Mouse (Mus musculus) gastrocnemius, postnatal 36 days (tissue): ENCODE measurements around the gene Sipa1l1. TPM values are rescaled to one million over a fixed set of nuclear protein-coding genes. Genes with fewer than 3 reads are reported as not detected.

ENCODE experiments used
- DNase-seq, 2 experiments: peaks; one replicate each; pipeline ENCODE4 v3.0.0; 2022
- intact Hi-C: fragments of 180-260 bp; cut with DNase I; formaldehyde crosslinking; loops from one replicate; pipeline ENCODE4 v1.15.1; 2025
- total RNA-seq, 2 experiments: library from RNA; stranded (reverse); gene quantifications; 2 replicates each; pipeline ENCODE4 v1.2.3; 2021

Sipa1l1 gene
- total RNA-seq, 2 experiments from 2014 or later: 7.7 to 8.0 TPM

DNA sequence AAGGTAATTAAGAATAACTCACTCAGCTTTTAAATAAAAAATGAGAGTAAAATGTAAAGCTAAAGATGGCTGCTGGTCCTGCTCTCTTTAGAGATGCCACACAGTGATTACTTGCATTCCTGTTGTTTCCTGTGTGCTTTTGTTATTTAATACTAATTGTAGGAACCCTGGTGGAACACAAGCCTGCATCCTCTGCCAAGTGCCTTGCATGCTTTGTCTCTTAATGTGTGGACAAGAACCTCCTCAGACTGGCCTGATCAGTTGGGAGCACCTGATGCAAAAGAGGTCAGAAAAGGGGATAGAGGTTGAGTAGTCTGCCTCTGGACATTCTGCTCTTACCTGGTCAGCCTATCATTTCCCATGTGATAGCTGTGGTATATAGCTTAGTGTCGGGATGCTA, 107.5 kb downstream of the Sipa1l1 start:
- intact Hi-C loops: no loop called here
- DNase-seq: no peak

DNA sequence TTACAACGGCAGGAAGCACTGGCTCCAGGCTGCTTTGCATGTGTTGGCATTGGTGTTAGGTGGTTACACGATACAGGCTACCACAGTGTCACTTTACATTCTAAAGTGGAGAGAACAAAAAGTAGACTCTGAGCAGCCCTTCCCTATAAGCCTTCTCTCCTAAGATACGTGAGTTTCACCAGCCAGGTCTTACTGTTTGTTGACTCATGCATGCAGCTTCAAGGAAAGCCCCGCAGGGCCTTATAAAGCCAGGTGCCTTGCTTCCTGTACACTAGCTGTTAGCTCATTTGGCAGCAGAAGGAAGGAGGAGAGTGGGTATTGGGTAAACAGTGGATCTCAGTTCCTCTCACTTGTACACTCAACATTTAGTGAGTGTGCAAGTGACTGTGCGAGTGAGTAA, 115.5 kb downstream of the Sipa1l1 start:
- intact Hi-C loops: no loop called here
- no peak for DNase-seq

DNA sequence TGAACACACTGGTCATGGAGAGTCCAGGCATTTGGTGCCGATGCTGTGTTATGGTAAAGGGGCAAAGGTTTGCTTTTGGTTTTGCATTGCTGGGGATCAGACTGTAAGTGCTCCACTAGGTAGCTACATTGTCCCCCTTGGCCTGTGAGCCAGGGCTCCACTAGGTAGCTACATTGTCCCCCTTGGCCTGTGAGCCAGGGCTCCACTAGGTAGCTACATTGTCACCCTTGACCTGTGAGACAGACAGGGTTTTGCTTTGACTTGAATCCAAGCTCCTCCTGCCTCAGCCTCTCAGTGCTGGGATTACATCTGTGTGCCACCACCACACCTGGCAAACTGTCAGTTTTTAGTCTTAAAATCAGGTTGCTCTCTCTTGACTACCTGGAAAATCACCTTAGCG, 115.9 kb downstream of the Sipa1l1 start:
- no peak for DNase-seq
- intact Hi-C loops: no loop called here

DNA sequence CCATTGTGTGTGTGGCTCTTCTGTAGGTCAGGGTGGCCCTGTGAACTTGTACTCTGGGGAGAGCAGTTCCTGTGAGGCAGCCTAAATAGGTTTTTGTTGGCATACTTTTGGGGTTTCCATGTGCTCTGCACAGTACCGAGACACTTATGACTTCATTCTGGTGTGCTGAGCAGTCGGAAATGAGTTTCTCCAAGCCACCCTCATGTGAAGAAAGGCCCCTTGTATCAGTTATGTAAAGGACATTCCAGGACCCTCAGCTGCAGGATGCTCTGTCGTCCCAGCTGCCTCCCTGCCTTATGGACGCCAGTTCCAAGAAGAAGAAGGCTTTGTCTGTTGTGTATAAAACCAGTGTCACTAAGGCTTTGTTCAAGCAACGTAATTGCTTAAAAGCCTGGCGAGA, 116.9 kb downstream of the Sipa1l1 start:
- no peak for DNase-seq
- intact Hi-C loops: no loop called here

DNA sequence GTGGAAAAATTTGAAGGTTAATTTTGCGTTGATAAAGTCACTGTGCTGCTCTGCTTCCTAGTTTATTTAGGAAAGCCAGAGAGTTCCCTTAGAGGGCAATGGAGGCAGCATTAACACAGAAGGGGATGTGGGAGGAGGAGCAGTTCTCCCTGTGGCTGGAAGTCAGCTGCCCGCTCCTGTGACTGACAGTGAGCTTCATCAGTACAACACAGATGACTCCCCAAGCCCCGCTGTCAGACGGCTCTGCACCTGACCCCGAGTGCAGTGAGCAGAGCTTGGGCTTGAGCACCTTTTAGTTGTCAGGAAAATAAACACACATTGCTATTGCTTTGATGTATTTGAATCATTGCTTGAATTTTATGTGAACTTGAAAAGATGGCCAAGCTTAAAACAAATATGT, 117.7 kb downstream of the Sipa1l1 start:
- DNase-seq: no peak
- intact Hi-C loops: no loop called here

DNA sequence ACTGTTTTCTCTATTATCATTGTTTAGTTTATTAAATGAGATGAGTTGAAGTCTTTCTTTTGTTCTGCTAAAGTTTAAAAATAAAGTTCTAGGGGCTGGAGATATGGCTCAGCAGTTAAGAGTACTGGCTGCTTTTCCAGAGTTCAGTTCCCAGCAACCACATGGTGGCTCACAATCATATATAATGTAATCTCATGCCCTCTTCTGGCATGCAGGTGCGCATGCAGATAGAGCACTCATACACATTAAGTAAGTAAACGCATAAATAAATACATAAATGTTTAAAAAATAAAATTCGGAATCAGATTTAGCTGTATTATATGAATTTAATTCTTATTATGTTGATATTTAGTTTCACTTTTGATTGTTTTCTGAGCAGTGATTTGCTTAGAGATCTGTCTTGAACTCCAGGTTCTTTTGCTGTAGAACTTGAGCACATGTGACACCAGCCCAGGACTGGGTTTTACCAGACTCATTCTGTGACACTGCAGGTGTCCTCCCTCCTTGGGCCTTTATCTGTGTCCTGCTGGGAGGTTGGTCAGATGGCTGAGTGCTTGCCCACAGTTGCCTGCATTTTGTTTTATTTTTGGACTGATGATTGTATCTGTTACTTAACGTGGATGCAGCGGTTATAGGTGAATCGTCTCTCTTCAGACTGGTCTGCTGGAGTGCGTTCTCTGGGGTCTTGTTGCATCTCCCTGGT, 124.6 kb downstream of the Sipa1l1 start:
- DNase-seq: no peak
- intact Hi-C loops: no loop called here

DNA sequence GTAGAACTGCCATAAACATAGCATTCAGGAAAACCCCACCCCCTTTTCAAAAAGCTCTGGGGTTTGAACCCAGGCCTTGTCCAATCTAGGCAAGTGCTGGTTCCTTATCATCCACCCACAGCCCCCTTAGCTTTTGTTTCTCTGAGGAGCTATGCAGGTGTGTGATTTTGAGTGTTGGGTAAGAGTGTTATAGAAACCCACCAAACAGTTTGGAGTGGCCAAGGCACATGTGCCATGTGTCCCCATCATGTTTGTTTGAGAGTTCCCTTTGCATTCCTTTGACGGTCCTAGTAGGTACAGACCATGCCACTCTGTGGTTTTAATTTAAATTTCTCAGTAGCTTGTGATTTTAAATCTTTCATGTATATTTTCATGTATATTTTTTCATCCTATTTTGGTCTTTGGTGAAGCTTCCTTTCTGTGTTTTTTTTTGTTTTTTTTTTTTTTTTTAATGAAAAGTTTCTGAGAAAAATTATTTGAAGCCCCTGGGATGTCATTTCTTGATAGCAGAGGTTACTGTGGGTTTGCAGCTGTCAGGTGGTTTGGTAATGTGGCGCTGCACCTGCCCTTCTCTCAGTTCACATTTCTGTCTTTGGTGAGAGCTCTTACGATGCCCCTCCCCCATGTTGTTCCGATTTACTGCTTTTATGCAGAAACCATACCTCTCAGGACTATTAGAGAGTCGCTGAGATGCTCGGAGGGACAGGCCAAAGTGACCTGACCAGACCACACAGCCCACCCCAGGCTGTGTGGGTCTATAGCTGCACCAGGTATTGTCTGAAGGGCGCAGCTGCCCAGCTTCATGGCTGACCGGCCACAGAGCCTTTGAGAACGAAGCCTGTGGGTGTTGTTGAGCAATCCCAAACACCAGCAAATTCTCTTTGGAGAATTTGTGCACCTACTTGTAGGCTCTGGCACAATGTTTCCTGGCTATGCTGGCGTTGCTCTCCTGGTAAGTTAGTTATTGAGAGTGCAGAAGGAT, 126.1 kb downstream of the Sipa1l1 start:
- intact Hi-C loops: no loop called here
- no peak for DNase-seq

DNA sequence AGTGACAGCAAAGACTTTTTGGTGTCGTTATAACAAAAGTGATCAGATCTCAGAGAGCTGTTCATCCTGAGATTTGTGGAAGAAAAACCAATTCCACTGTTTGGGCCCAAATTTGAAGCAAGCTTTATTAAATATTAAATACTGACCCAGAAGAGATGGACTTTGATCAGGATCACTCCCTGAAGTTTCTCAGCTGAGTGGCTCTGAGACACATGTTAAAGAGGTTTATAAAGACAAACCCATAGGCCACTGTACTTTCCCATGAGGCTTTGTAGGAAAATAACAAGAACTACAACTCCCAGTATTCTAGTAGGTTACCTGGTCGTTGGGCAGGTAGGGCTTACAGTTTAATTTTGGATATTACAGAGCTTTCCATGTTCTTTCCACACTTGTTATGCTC, 127.2 kb downstream of the Sipa1l1 start:
- DNase-seq: no peak
- intact Hi-C loops: no loop called here

DNA sequence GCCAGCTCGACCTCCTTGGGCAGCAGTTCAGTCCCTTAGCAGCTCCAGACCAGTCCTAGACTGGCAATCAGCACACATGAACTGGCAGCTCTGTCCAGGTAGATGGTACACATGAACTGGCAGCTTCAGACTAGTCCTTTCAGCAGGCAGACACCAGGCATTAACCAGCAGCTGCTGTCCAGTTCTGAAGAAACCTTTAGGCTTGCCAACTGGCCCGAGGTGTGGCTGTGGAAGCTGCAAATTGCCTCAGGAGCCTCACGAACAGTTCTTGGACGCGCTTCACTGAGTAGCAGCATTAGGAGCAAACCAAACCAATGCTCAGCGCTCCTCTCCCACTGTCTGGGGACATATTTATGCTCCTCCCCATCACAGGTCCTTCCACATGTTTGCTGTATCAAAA, 128.1 kb downstream of the Sipa1l1 start:
- intact Hi-C loops: no loop called here
- DNase-seq: no peak

DNA sequence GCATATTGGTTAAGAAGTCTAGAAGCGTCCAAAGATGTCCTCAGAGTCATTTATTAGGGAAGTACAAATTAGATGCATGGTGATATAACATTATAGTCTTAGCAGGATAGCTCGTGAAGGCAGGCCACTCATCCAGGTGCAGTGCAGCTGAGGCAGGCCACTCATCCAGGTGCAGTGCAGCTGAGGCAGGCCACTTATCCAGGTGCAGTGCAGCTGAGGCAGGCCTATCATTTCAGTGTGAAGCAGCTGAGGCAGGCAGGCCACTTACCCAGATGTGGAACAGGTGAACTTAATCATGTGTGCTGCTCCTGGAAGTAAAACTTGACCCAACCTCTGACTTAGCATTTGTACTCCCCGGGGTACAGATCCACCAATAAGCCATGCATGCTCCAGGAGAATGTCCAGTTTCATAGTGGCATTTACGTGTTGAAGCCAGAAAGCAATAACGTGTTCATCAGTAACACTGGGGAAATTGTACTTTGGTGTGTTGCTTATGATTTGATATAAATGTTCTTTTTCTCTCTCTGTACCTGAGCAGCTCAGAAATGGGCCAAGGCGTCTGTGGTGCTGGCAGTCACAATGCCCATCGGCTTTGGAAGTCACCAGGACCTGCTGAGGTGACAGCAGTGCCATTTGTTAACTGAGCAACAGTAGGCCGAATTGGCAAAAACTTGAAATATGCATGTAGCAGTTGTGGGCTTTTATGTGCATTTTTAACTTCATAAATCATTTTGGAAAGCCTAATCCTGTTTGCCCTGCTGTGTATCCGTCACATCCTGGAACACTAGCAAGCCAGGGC, 129.7 kb downstream of the Sipa1l1 start:
- intact Hi-C loops: no loop called here
- DNase-seq: no peak

DNA sequence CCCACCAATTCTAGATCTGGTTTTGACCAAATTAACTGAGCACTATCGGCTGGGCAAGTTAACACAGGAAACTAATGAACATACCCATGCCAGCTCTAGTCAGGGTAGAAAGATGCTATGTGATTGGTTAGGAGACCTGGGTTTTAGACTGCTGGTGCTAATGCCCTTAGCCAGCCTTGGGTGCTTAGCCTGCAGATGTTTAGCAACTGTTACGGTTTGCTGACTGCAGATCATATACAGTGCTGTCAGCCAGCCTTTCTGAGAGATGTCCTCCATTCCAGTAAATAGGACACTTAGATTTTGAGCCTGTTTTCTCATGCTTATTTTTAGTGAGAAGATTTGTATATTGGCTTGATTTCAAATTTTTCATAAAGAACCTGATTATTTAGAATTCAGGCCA, 135.0 kb downstream of the Sipa1l1 start:
- DNase-seq: no peak
- intact Hi-C loops: no loop called here

DNA sequence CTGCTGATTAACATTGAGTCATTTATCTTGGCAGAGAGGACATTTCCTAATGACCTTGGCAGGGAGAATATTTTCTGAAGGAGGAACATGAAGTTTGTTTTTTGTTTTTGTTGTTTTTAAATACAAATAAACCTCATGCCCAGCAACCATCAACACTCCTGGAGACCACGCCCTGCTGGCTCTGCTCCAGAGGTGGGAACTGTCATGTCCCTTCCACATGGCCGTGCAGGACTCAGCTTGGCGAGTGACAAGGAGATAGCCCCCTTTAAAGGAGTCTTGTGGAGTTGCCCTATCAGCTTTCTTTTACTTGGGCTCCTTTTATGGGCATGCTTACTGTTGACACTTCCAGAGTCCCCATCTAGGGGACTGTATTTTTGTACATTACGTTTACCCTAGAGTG, 136.9 kb downstream of the Sipa1l1 start:
- intact Hi-C loops: no loop called here
- no peak for DNase-seq

DNA sequence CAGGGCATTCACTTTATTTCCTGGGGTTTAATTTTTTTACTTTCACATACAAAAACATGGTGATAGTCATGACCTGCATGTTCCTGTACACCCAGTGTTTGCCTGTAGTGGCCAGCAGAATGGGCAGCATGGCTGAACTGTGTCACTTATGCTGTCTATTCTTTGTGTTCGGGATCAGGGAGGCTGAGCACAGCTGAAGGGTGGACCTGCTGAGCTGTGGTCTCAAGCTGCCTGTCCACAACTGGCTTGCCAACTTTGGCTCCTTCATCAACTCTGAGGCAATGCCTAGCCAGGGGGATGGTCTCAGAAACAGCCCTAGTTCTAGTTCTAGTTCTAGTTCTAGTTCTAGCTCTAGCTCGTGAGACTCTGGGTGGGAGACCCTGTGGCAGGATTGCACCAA, 142.5 kb downstream of the Sipa1l1 start:
- no peak for DNase-seq
- intact Hi-C loops: no loop called here

DNA sequence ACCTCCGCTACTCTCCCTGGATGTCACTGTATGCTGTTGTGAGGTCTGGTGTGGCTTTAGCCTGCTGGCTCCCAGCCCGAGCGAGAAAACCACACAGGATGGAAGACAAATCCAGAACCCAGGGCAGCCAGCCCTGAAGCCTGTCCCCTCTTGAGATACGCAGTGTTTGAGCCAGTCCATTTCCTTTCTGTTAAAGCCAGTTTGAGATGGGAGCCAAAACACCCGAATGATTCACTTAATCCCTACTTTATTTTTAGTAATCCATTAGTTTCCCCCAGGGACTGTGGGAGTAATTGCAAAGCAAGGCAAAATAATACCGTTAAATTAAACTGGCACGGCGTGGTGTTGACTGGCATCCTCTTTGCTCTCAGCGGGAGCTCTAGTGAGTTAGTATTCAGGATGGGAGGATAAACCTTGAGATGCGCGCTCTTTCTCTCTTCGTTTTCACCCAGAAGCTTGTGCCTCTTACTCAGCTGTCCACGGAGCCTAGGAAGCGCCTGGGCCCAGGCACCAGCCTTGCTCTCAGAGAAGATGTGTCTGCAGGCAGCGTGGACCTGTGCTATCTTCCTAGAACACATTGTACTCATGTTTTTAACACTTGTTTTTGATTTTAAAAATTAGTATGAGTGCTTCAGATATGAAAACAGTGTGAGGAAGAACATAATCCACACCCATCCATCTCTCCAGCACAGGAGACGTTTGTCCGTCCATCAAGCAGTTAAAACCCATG, 143.1 kb downstream of the Sipa1l1 start:
- intact Hi-C loops: no loop called here
- DNase-seq: peak; percentile 41 to 45

DNA sequence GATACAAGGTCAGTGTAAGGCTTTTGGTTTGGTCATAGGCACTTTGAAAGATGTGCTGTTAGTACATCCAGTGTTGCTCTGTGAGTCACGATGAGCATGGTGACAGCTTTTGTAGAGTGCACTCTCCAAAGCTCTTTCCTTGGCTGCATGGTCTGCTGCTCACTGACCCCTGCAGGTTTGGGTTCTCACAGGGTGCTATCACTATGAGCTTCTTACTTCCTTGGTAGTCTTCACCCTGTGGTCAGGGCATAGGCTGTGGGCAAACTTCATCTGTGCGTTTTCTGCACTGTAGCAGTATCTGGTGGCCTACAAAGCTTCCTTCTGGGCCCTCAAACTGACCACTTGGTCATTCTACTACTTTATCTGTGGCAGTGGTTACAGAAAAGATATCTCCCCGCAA, 144.0 kb downstream of the Sipa1l1 start:
- no peak for DNase-seq
- intact Hi-C loops: no loop called here

DNA sequence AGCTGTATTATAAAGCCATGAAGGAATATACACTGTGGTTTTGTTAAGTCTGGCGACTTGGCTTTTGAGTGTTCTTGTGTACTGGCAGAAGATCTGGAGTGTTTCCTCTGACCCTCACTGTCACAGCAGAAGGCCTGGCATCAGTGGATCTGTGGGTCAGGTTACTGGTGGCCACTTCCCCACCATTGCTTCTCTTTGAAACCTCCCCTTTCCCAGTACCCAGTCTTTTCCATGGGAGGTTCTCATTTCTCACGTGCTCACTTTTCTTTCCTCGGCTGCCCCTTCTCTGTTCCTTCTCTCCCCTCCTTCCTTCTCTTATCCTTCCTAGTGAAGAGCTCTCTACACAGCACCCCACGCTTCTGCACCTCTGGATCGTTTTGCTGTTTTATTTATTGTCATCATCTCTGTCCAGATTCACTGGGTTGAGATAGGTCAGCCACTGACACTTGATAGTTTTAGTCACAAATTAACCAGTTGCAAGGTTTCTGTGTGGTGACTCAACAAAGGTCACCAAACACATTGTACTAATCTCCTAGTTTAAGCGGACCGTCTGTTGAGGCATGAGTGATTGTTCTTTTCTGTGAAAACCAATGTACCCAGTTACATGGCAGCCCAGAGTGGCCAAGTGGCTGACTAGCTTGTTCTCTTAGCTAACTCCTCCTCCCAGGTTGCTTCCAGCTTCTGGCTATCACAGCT, 150.5 kb downstream of the Sipa1l1 start:
- intact Hi-C loops: no loop called here
- no peak for DNase-seq

DNA sequence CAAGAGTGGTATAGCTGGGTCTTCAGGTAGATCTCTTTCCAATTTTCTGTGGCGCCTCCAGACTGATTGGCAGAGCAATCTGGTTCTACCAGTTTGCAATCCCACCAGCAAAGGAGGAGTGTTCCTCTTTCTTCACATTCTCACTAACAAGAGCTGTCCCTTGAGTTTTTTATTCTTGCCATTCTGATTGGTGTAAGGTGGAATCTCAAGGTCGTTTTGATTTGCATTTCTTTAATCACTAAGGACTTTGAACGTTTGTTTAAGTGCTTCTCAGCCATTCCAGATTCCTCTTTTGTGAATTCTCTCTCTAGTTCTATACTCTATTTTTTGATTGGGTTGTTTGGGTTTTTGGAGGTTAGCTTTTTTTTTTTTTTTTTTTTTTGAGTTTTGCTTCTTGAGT, 151.1 kb downstream of the Sipa1l1 start:
- no peak for DNase-seq
- intact Hi-C loops: no loop called here

DNA sequence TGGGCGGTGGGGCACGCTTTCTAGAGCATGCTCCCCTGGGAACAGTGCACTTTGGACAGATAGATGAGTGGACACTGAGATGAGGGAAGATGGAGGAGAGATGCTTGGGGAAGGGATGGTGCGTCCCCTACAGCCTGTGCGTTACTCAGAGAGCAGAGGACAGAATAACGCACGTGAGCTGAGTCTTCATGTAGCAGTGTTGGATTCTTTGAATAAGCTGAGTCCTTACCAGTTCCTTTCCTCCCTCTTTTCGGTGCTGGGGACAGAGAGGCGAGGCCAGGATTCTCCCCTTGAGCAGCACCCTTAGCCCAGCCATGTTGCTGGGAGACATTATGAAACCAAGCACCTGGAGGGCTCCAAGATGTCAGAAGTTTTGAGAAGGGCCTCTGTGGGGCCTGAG, 152.3 kb downstream of the Sipa1l1 start:
- DNase-seq: no peak
- intact Hi-C loops: no loop called here

DNA sequence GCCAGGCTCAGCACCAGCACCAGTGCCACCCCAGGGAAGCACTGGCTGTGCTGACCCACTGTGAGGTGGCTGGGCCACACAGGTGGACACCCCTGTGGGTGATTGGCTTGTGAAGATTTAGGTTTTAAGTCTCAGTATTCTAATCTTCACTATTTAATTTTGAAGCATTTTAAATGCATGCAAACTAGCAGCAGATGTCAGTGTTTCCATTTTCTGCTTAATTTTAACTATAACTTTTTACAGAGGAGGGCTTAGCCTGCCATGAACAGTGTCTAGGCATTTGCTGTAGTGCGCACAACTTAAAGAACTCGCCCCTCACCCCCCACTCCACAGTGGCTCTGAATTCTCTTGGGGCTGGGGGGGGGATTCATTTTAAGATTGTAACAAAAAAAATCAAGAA, 152.7 kb downstream of the Sipa1l1 start:
- intact Hi-C loops: no loop called here

More for the DNA sequence above, 152.7 kb downstream of the Sipa1l1 start:
- no peak for DNase-seq
